ENCODE assay signal across 11 mouse cellular contexts in the genomic region with DNA sequence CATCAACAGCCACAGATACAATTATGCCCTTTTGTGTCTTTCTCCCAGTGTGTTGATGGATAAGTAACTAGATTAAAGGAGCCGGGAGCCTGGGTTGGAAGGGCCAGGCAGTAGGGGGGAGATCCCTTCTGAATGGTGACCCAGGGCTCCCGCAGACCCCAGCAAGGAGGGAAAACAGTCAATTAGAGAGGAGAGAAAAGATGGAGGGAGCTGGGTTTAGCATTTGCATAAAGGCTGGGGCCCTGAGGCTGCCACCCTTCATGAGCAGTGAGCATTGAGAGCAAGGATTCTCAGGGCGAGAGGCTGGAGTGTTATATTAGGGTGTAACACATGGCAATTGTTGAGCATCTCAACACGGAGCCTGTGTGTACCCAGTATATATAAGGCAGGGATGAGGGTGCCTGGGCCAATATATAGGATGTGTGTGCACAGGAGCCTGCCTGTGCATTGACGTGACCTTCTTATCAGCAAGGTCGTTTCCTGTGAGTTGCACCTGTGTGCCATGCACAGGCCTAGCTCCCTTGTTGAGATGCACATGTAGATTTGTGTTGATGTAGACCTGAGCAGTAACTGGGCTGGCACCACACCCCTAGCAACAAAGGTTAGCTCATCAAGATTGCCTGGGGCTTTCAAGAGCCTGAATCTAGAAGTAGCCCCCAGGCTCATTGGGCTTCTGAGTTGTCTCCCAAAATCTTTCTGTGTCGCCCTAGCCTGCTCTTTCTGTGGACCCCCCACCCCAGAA.
DNase-seq lines count a peak whose midpoint lies in the region; ATAC-seq and TF ChIP-seq lines count a peak whose summit lies in the region.
"Had no signal": no experiment of that assay in that cellular context is flagged by ENCODE, and none has a peak within 500 bp of the region (broad histone marks: within the 10 kb centered on the region; RNA-seq: fewer than 3 reads in every experiment).

No protein-coding gene starts in this region.

- H3K4me2 ChIP-seq in hindbrain, embryonic 13.5 days, result no peak overlapping the region
- peak overlapping the region; percentile 2; the same call in 1 of the 2 replicates for H3K4me2 ChIP-seq in neural tube, embryonic 12.5 days (replicated peaks)
- no peak overlapping the region for H3K4me2 ChIP-seq in heart, embryonic 11.5 days
- H3K4me2 ChIP-seq: heart, embryonic 13.5 days had no signal

- no peak overlapping the region for H3K4me3 ChIP-seq in ES-E14 (ENCODE audit: insufficient read depth in 1 of 2, low read depth in 1 of 2, low read length in 2 of 2, poor library complexity in 1 of 2, severe bottlenecking in 1 of 2)
- H3K4me3 ChIP-seq in hindbrain, embryonic 13.5 days, result no peak overlapping the region
- H3K4me3 ChIP-seq in neural tube, embryonic 12.5 days, result no peak overlapping the region
- H3K4me3 ChIP-seq in heart, embryonic 11.5 days (ENCODE audit: low read depth, low read length), result no peak overlapping the region
- H3K4me3 ChIP-seq: heart, embryonic 13.5 days; layer of hippocampus, adult 2 months had no signal

- H3K36me3 ChIP-seq in ES-E14 (ENCODE audit: control insufficient read depth, insufficient read depth, low read length, poor library complexity, severe bottlenecking), result no peaks in the 10 kb centered on the region
- no peaks in the 10 kb centered on the region for H3K36me3 ChIP-seq in hindbrain, embryonic 13.5 days
- no peaks in the 10 kb centered on the region for H3K36me3 ChIP-seq in neural tube, embryonic 12.5 days
- no peaks in the 10 kb centered on the region for H3K36me3 ChIP-seq in heart, embryonic 11.5 days (ENCODE audit: control insufficient read depth, insufficient read depth, low read length)
- H3K36me3 ChIP-seq: G1E; heart, embryonic 13.5 days had no signal

- ATAC-seq in hindbrain, embryonic 13.5 days (ENCODE audit: low FRiP score), result peak; percentile 37; the same call in 1 of the 2 replicates
- peak; percentile 52 for ATAC-seq in neural tube, embryonic 12.5 days (ENCODE audit: low FRiP score, low read depth)
- no peak for ATAC-seq in heart, embryonic 11.5 days (replicated peaks; ENCODE audit: insufficient number of reproducible peaks, low FRiP score, low TSS enrichment)

- in situ Hi-C loops in ES-E14 (cut with MboI; ENCODE audit: low sequenced_read_pairs in 2 of 2, unreplicated experiment in 2 of 2), result no loop called here

- peaks cover 5% of the 10 kb centered on the region; the same call in 1 of the 2 replicates for H3K27me3 ChIP-seq in hindbrain, embryonic 13.5 days
- H3K27me3 ChIP-seq in neural tube, embryonic 12.5 days (replicated peaks), result no peaks in the 10 kb centered on the region
- H3K27me3 ChIP-seq in heart, embryonic 11.5 days (ENCODE audit: control insufficient read depth, insufficient read depth, low read length), result peaks cover 5% of the 10 kb centered on the region; the same call in 1 of the 2 replicates

- 32% methylated on average over 7 of the region's 7 CpGs for WGBS in hindbrain, embryonic 13.5 days
- 37% methylated on average over 7 of the region's 7 CpGs for WGBS in neural tube, embryonic 12.5 days
- 32% methylated on average over 7 of the region's 7 CpGs for WGBS in heart, embryonic 11.5 days (ENCODE audit: insufficient replicate concordance)

- H3K9me3 ChIP-seq in ES-E14 (ENCODE audit: control insufficient read depth, insufficient read depth, low read depth, low read length), result no peaks in the 10 kb centered on the region
- no peaks in the 10 kb centered on the region for H3K9me3 ChIP-seq in hindbrain, embryonic 13.5 days
- H3K9me3 ChIP-seq in neural tube, embryonic 12.5 days, result no peaks in the 10 kb centered on the region
- H3K9me3 ChIP-seq in heart, embryonic 11.5 days (replicated peaks; ENCODE audit: control insufficient read depth, low read length), result no peaks in the 10 kb centered on the region
- H3K9me3 ChIP-seq: heart, embryonic 13.5 days had no signal

- peaks cover 6 to 13% of the 10 kb centered on the region in 2 experiments; a peak in 2 of 4 replicates for H3K4me1 ChIP-seq in ES-E14 (ENCODE audit: control insufficient read depth in 2 of 2, insufficient read depth in 2 of 2, low read length in 2 of 2, poor library complexity in 1 of 2)
- peaks cover 20% of the 10 kb centered on the region for H3K4me1 ChIP-seq in hindbrain, embryonic 13.5 days (replicated peaks)
- H3K4me1 ChIP-seq in neural tube, embryonic 12.5 days, result peaks cover 18% of the 10 kb centered on the region
- no peaks in the 10 kb centered on the region; the same call in 1 of the 2 replicates for H3K4me1 ChIP-seq in heart, embryonic 11.5 days (ENCODE audit: control insufficient read depth, insufficient read depth, low read length)
- H3K4me1 ChIP-seq: heart, embryonic 13.5 days had no signal

- H3K9ac ChIP-seq in ES-E14 (ENCODE audit: insufficient read depth, low read depth, low read length, poor library complexity, severe bottlenecking), result no peak overlapping the region
- no peak overlapping the region for H3K9ac ChIP-seq in hindbrain, embryonic 13.5 days
- H3K9ac ChIP-seq in neural tube, embryonic 12.5 days, result no peak overlapping the region
- no peak overlapping the region for H3K9ac ChIP-seq in heart, embryonic 11.5 days (ENCODE audit: low read depth, low read length)

- DNase-seq in ES-E14 (ENCODE audit: low read depth, low spot score) (no peak), ZHBTc4 (ENCODE audit: low read depth, low spot score) (peak; percentile 75)
- DNase-seq in cerebellum, postnatal 36 days, result no peak
- no peak for DNase-seq in urinary bladder, postnatal 36 days (ENCODE audit: low spot score in 2 of 2)
- DNase-seq: thymus, postnatal 4 days had no signal

- H3K27ac ChIP-seq in ES-E14 (ENCODE audit: insufficient read depth, low read depth, low read length, poor library complexity, severe bottlenecking), result peak overlapping the region; percentile 18; the same call in 1 of the 2 replicates
- peak overlapping the region; percentile 80; the same call in 1 of the 2 replicates for H3K27ac ChIP-seq in hindbrain, embryonic 13.5 days
- H3K27ac ChIP-seq in neural tube, embryonic 12.5 days, result peak overlapping the region; percentile 46; the same call in 1 of the 2 replicates
- H3K27ac ChIP-seq in heart, embryonic 11.5 days (ENCODE audit: low read depth, low read length), result no peak overlapping the region
- H3K27ac ChIP-seq: heart, embryonic 13.5 days had no signal

TF ChIP-seq in ES-E14, 5 proteins besides CTCF, POLR2A, EP300 and RAD21:
- TF ChIP-seq CHD2 (IDR thresholded peaks at IDR 0.05; ENCODE audit: low read depth, low read length), result no peak
- TF ChIP-seq MAFK (IDR thresholded peaks at IDR 0.05; ENCODE audit: insufficient read depth, low read depth, low read length), result no peak
- no peak for TF ChIP-seq ZNF384 (IDR thresholded peaks at IDR 0.05; ENCODE audit: low read depth, low read length)
- no peak for TF ChIP-seq HCFC1 (IDR thresholded peaks at IDR 0.05; ENCODE audit: borderline replicate concordance, insufficient read depth, low read length)
- no peak for TF ChIP-seq ZC3H11A (IDR thresholded peaks at IDR 0.05; ENCODE audit: borderline replicate concordance, low read depth, low read length)
